Mouse (Mus musculus): ENCODE measurements at regions not wholly inside any gene's neighbourhood (a gene's known extent, or its start where the extent isn't known, plus 50 kb on each side); places are given as distances from the start of the nearest gene placed in this dataset.

DNA sequence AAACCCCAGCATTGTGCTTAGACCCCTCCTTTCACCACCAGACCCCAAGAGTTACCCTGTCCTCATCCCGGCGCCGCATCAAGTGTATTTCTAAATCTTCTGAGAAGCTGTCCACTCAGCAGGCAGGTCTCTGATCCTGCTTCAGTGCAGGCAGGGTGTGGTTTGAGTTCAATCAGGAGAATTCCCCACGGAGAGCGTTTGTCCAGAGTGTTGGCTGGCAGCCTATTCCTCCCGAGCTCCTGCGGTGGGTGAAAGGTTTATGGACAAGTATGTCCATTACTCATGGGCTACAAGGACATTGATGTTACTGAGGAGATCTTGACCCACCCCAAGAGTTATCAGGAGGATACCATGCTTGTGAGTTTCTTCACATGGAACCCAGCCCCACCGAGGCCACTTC, 138.0 kb upstream of the Map3k1 start:
- 0 out of 2 replicates have a peak, but pooled peaks cover 6% of the 10 kb centered on the region for H3K9me3 ChIP-seq
- no peaks in the 10 kb centered on the region for H3K36me3 ChIP-seq
- H3K4me3 ChIP-seq, result no peak overlapping the region
- H3K4me2 ChIP-seq (replicated peaks), result no peak overlapping the region
- H3K9ac ChIP-seq, result no peak overlapping the region
- no peak overlapping the region for H3K27ac ChIP-seq
- no peaks in the 10 kb centered on the region for H3K27me3 ChIP-seq (replicated peaks)
- H3K4me1 ChIP-seq, result peaks cover 7% of the 10 kb centered on the region; the same call in 1 of the 2 replicates
- ATAC-seq (ENCODE audit: low FRiP score, low read depth), result no peak
- WGBS, result 80% methylated on average over 8 of the region's 8 CpGs

DNA sequence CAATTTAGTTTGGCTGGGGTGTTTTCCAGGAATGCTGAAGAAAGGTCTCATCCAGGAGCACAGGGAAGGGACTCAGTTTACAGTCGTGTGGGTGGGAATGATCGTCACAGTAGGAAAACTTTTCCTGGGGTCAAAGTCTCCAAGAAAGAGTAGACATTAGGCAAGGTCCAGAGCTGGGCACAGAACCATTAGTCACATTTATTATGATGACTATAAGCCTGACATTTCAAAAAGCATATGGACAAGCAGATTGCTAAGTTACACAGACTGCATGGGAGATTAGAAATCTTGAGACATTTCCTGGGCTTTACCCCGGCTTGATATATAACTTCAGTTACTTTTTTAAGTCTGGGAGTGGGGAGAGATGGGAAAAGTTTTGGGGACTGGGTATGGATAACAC, 139.6 kb upstream of the Map3k1 start:
- Histone ChIP-seq H3K36me3 (no peaks in the 10 kb centered on the region), H3K9me3 (no peaks in the 10 kb centered on the region), H3K4me2 (replicated peaks) (no peak overlapping the region), H3K4me3 (no peak overlapping the region), H3K4me1 (peaks cover 7% of the 10 kb centered on the region; the same call in 1 of the 2 replicates), H3K9ac (no peak overlapping the region), H3K27ac (no peak overlapping the region), H3K27me3 (replicated peaks) (no peaks in the 10 kb centered on the region)
- no peak for ATAC-seq (ENCODE audit: low FRiP score, low read depth)
- 89% methylated on average over 3 of the region's 3 CpGs for WGBS

DNA sequence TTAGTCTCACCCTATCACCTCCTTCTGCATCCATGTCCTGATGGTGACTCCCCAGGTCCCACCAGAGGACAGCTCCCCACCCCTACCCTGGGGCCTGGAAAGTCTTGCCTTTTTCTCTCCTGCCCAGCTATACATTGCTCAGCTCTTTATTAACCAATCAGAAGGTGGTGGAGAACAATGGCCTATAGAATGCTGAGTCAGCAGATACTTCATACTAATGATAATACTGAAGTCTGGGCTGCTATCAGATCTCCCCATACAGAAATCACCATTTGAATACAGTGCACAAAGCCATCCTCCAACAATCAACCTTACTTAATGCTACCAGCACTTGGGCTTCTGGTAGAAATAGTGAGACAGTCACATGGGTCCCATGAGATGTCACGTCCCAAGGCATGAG, 141.2 kb upstream of the Map3k1 start:
- Histone ChIP-seq H3K4me3 (no peak overlapping the region), H3K9ac (no peak overlapping the region), H3K36me3 (no peaks in the 10 kb centered on the region), H3K4me1 (no peaks in the 10 kb centered on the region), H3K27ac (no peak overlapping the region), H3K4me2 (replicated peaks) (no peak overlapping the region), H3K27me3 (replicated peaks) (no peaks in the 10 kb centered on the region), H3K9me3 (no peaks in the 10 kb centered on the region)
- WGBS, result 89% methylated on average over 1 of the region's 1 CpGs
- no peak for ATAC-seq (ENCODE audit: low FRiP score, low read depth)

DNA sequence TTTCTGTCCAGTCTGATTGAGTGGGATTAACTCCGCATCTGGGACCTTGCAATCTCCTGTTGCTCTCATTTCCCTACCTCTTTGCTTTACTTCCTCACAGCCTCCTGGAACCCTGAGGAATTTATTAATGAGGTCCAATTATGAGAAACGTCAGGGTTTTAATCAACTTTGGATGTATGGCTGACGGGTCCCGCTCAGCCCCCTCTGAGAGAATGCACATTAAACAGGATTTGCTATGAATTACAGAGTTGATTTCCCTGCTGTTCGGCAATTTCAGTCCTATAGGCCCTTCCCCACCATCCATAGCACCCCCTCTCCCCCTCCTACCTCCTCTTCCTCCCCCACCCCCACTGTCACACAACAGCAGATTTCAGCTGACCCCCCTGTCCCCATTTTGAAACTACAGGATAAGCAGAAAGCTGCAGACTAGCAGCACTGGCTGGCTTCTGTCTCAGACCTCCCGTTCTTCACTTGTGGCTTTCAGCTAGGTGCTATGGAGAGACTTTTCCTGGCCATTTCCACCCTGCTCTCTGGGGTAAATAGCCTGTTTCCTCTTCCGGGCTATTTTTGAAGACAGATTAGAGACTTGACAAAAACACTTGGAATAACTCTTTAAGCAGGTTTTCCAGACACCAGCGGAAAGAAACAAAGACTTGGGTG, 145.2 kb upstream of the Map3k1 start:
- 69% methylated on average over 8 of the region's 8 CpGs for WGBS
- no peaks in the 10 kb centered on the region for H3K27me3 ChIP-seq (replicated peaks)
- H3K4me3 ChIP-seq, result no peak overlapping the region
- H3K36me3 ChIP-seq, result no peaks in the 10 kb centered on the region
- no peak for ATAC-seq (ENCODE audit: low FRiP score, low read depth)
- no peak overlapping the region for H3K9ac ChIP-seq
- no peaks in the 10 kb centered on the region for H3K9me3 ChIP-seq
- no peak overlapping the region for H3K27ac ChIP-seq
- H3K4me2 ChIP-seq (replicated peaks), result no peak overlapping the region
- H3K4me1 ChIP-seq, result no peaks in the 10 kb centered on the region

DNA sequence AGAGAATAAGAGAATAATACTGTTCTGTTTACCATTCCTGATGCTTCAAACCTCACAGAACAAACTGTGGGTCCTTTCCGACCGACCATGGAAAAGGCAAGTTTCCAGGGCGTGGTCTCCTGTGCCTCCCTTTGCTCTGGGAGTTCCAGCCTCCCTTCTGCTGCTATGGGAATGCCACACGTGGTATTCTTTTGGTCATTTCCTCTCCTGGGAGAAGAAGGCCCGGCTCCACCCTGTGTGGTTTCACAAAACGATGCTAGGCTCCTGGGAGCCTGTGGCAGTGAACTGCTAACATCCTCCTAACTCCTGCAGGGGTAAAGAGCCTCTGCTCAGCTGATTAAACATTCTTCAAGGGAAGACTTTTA, 145.7 kb upstream of the Map3k1 start:
- H3K4me2 ChIP-seq (replicated peaks), result no peak overlapping the region
- H3K4me3 ChIP-seq, result no peak overlapping the region
- no peaks in the 10 kb centered on the region for H3K9me3 ChIP-seq
- ATAC-seq (ENCODE audit: low FRiP score, low read depth), result no peak
- H3K27me3 ChIP-seq (replicated peaks), result no peaks in the 10 kb centered on the region
- no peaks in the 10 kb centered on the region for H3K36me3 ChIP-seq
- no peaks in the 10 kb centered on the region for H3K4me1 ChIP-seq
- H3K9ac ChIP-seq, result no peak overlapping the region
- 29% methylated on average over 6 of the region's 6 CpGs for WGBS
- no peak overlapping the region for H3K27ac ChIP-seq

DNA sequence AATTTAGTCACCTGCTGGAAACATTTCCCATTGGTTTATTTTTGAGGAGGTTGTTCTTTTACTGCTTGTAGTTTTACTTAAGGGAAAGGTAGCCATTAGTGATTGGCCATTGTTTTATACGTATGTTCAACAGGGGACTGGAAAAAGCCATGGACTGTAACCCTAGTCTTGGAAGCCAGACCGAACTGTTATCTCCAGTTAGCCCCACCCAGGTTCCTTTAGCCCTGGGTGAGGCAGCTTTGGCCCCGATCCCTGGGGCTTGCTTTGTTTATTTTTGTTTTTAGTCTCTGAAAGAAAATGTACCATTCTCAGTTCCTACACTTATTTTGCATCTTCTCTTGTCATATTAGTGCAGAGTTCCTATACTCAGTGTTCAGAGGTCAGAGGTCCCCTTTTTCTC, 148.3 kb upstream of the Map3k1 start:
- 82% methylated on average over 3 of the region's 3 CpGs for WGBS
- H3K36me3 ChIP-seq, result no peaks in the 10 kb centered on the region
- no peak overlapping the region for H3K9ac ChIP-seq
- ATAC-seq (ENCODE audit: low FRiP score, low read depth), result no peak
- H3K4me1 ChIP-seq, result no peaks in the 10 kb centered on the region
- no peak overlapping the region for H3K4me3 ChIP-seq
- no peaks in the 10 kb centered on the region for H3K9me3 ChIP-seq
- H3K27ac ChIP-seq, result no peak overlapping the region
- H3K27me3 ChIP-seq (replicated peaks), result no peaks in the 10 kb centered on the region
- H3K4me2 ChIP-seq (replicated peaks), result no peak overlapping the region

DNA sequence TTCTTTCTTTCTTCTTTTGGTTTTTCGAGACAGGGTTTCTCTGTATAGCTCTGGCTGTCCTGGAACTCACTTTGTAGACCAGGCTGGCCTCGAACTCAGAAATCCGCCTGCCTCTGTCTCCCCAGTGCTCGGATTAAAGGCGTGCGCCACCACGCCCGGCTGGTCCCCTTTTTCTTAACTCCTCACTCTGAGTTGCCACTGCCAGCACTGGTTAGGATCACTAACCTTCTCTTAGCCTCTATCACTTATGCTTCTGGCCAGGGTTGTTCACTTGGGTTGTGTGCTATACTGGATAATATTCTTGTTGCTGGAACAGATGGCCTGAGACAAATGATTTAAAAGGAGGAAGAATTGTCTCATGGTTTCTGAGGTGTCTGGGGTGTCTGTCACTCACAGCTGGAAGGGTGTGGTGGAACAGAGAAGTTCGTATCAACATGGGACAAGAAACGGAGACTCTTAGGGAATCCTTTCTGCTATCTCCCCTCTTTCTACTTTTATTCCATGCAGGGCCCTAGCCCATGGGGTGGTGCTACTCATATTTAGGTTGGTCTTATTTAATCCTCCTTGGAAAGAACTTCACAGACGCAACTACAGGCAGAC, 149.0 kb upstream of the Map3k1 start:
- Histone ChIP-seq H3K4me2 (replicated peaks) (no peak overlapping the region), H3K9me3 (no peaks in the 10 kb centered on the region), H3K27me3 (replicated peaks) (no peaks in the 10 kb centered on the region), H3K27ac (no peak overlapping the region), H3K36me3 (no peaks in the 10 kb centered on the region), H3K9ac (no peak overlapping the region), H3K4me3 (no peak overlapping the region), H3K4me1 (no peaks in the 10 kb centered on the region)
- 87% methylated on average over 11 of the region's 11 CpGs for WGBS
- no peak for ATAC-seq (ENCODE audit: low FRiP score, low read depth)

DNA sequence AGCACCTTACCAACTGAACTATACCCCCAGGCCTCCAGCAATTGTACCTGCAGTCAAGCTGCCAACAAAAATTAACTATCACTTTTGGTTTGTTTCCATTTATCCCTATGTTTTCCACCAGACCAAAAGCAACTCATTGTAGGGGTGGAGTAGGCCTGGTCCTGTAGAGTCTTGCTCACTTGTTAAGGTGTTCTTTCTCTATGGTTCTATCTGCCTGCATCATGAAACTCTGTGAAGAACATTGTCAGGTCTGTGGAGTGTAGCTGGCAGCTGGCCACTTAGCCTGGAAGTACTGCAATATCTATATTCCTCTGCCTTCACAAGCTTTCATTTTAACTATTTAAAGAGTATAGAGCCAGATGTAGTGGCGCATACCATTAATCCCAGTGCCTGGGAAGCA, 149.6 kb upstream of the Map3k1 start:
- Histone ChIP-seq H3K9ac (no peak overlapping the region), H3K27ac (no peak overlapping the region), H3K4me2 (replicated peaks) (no peak overlapping the region), H3K4me1 (no peaks in the 10 kb centered on the region), H3K9me3 (no peaks in the 10 kb centered on the region), H3K4me3 (no peak overlapping the region), H3K27me3 (replicated peaks) (no peaks in the 10 kb centered on the region), H3K36me3 (no peaks in the 10 kb centered on the region)
- ATAC-seq (ENCODE audit: low FRiP score, low read depth), result no peak
- 91% methylated on average over 1 of the region's 1 CpGs for WGBS

DNA sequence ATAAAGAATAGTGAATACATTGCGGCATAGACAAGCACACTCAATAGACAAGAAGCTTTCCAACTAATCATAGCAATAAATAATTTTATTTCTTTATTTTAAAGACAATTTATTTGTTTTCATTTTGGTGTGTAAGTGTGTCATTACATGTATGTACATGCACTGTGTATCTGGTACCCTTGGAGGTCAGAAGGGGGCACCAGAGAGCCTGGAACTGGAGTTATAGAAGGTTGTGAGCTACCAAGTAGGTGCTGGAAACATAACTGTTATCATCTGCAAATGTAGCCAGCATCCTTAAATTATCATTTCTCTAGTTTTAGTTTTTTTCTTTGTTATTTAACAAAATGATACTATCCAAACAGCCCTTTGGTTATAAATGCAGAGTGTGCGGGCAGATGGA, 151.2 kb upstream of the Map3k1 start:
- Histone ChIP-seq H3K4me1 (no peaks in the 10 kb centered on the region), H3K36me3 (no peaks in the 10 kb centered on the region), H3K4me3 (no peak overlapping the region), H3K27me3 (replicated peaks) (no peaks in the 10 kb centered on the region), H3K4me2 (replicated peaks) (no peak overlapping the region), H3K9me3 (no peaks in the 10 kb centered on the region), H3K9ac (no peak overlapping the region), H3K27ac (no peak overlapping the region)
- 98% methylated on average over 2 of the region's 2 CpGs for WGBS
- ATAC-seq (ENCODE audit: low FRiP score, low read depth), result no peak

DNA sequence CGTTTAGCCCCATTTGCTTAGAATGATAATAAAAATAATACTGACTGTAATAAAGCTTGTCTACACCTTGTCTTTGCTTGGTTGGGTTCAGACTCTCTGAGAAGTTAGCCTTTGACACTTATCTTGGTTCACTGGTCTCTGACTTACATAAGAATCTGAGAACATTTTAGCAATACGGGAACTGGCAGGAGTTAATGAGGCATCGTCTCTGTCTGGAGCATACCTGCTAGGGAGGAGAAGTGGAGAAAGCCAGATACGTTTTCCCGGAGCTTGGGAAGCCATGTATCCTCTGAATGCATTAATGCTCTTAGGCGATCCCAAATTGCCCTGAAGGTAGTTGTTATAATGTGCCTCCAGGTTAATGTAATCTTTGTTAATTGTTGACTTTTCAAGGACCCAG, 152.6 kb upstream of the Map3k1 start:
- Histone ChIP-seq H3K27ac (no peak overlapping the region), H3K9me3 (no peaks in the 10 kb centered on the region), H3K4me1 (peaks cover 3% of the 10 kb centered on the region; the same call in 1 of the 2 replicates), H3K27me3 (replicated peaks) (no peaks in the 10 kb centered on the region), H3K4me3 (no peak overlapping the region), H3K9ac (no peak overlapping the region), H3K4me2 (replicated peaks) (no peak overlapping the region), H3K36me3 (no peaks in the 10 kb centered on the region)
- WGBS, result 86% methylated on average over 6 of the region's 6 CpGs
- no peak for ATAC-seq (ENCODE audit: low FRiP score, low read depth)

DNA sequence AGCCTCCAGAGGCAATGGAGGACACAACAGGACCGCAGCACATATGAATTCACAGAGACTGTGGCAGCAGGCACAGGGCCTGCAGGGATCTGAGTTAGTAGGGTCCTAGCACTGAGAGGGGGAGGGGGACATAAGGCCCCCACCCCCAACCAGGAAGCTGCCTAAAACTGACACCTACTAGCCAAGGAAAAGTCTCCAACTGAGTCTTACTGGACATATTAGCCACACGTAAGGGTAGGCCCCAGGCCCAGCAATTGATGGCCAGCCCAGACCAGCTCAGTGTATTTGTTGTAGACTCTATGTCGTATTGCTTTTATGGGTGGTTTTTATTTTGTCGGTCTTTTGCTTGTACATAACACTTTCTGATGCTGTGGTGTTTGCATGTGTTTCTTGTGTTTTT, 153.4 kb upstream of the Map3k1 start:
- Histone ChIP-seq H3K36me3 (no peaks in the 10 kb centered on the region), H3K4me3 (no peak overlapping the region), H3K27me3 (replicated peaks) (no peaks in the 10 kb centered on the region), H3K9ac (no peak overlapping the region), H3K27ac (no peak overlapping the region), H3K9me3 (no peaks in the 10 kb centered on the region), H3K4me1 (peaks cover 5% of the 10 kb centered on the region; the same call in 1 of the 2 replicates), H3K4me2 (replicated peaks) (no peak overlapping the region)
- ATAC-seq (ENCODE audit: low FRiP score, low read depth), result peak; percentile 53; the same call in 1 of the 2 replicates
- WGBS, result 94% methylated on average over 4 of the region's 4 CpGs

DNA sequence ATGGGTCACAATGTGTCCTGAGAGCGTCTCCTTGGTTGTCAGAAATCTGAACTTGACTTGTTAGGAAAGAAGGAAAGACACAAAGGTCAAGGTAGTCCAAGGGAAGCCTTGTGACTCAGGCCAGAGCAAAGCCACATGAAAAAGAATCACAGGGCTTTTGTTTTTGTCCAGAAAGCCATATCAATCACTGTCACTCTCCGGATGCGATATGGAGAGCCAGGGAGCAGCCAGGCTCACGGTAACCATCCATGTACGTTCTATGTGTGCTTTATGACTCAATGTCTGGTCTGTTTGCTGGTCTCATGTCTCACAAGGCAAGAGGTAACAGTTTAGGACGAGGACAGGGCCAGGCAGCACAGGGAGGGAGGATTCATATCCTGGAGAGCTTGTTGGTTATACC, 157.3 kb upstream of the Map3k1 start:
- H3K4me3 ChIP-seq, result no peak overlapping the region
- H3K4me2 ChIP-seq (replicated peaks), result no peak overlapping the region
- no peak for ATAC-seq (ENCODE audit: low FRiP score, low read depth)
- no peaks in the 10 kb centered on the region for H3K27me3 ChIP-seq (replicated peaks)
- no peaks in the 10 kb centered on the region for H3K36me3 ChIP-seq
- WGBS, result 61% methylated on average over 6 of the region's 6 CpGs
- peaks cover 5% of the 10 kb centered on the region; the same call in 1 of the 2 replicates for H3K4me1 ChIP-seq
- no peaks in the 10 kb centered on the region for H3K9me3 ChIP-seq
- H3K27ac ChIP-seq, result no peak overlapping the region
- no peak overlapping the region for H3K9ac ChIP-seq

DNA sequence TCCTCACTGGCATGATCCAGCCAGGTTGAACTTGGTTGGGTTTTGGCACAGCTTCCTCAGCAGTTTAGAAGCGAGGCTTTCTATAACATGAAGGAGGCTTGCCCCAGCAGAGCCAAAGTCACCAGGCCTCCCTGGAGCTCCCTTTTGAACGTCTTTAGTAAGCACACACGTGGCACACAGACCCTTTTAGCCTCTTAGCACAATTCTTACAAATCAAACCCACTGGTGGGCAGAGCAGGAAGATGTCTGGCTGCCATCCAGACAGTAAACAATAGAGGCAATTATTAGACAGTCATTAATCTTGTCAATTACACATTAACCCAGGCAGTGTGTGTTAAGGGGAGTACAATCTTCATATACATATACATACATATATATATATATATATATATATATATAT, 157.8 kb upstream of the Map3k1 start:
- no peak for ATAC-seq (ENCODE audit: low FRiP score, low read depth)
- H3K9me3 ChIP-seq, result no peaks in the 10 kb centered on the region
- 33% methylated on average over 3 of the region's 3 CpGs for WGBS

More for the DNA sequence above, 157.8 kb upstream of the Map3k1 start:
- H3K27me3 ChIP-seq (replicated peaks), result no peaks in the 10 kb centered on the region
- H3K4me2 ChIP-seq (replicated peaks), result no peak overlapping the region
- H3K4me1 ChIP-seq, result peaks cover 5% of the 10 kb centered on the region; the same call in 1 of the 2 replicates
- H3K27ac ChIP-seq, result no peak overlapping the region
- H3K36me3 ChIP-seq, result no peaks in the 10 kb centered on the region
- no peak overlapping the region for H3K9ac ChIP-seq
- H3K4me3 ChIP-seq, result no peak overlapping the region

Measured in neural tube, embryonic 12.5 days (tissue).